Mouse (Mus musculus) liver, postnatal 0 days (tissue): ENCODE measurements around the gene B3galnt1. TPM values are rescaled to one million over a fixed set of nuclear protein-coding genes. Genes with fewer than 3 reads are reported as not detected.

Experiments
- ATAC-seq: fragments of 200-750 bp; cut with Nextera tagmentation; 2 replicates; pipeline ENCODE4 v1.8.0; 2017; ENCODE audit warnings: mild to moderate bottlenecking, moderate library complexity
- DNase-seq: peaks from one replicate; pipeline ENCODE4 v3.0.0-alpha.2; 2016
- H3K27ac ChIP-seq: fragments of 300-500 bp; sonication (generic); 2 replicates; pipeline ENCODE4 v1.5.1; 2014; ENCODE audit warnings: antibody characterized with exemption, moderate library complexity, mild to moderate bottlenecking, low read depth
- H3K27me3 ChIP-seq: fragments of 300-500 bp; sonication (generic); 2 replicates; pipeline ENCODE4 v1.6.1; 2014; ENCODE audit warnings: low read length, control low read depth, mixed read lengths; ENCODE audit not compliant: insufficient read depth
- H3K36me3 ChIP-seq: fragments of 300-500 bp; sonication (generic); replicated peaks from 2 replicates; pipeline ENCODE4 v1.6.1; 2014; ENCODE audit warnings: mild to moderate bottlenecking, control low read depth, low read length, moderate library complexity, mixed read lengths; ENCODE audit not compliant: insufficient read depth
- H3K4me1 ChIP-seq: fragments of 300-500 bp; sonication (generic); 2 replicates; pipeline ENCODE4 v1.6.1; 2014; ENCODE audit warnings: antibody characterized with exemption, mild to moderate bottlenecking, control low read depth; ENCODE audit not compliant: insufficient read depth
- H3K4me2 ChIP-seq: fragments of 300-500 bp; sonication (generic); 2 replicates; pipeline ENCODE4 v1.6.1; 2014; ENCODE audit warnings: low read depth, mild to moderate bottlenecking, low read length, moderate library complexity, mixed read lengths
- H3K4me3 ChIP-seq: fragments of 300-500 bp; sonication (generic); 2 replicates; pipeline ENCODE4 v1.5.1; 2014; ENCODE audit warnings: low read depth, low read length
- H3K9ac ChIP-seq: fragments of 300-500 bp; sonication (generic); replicated peaks from 2 replicates; pipeline ENCODE4 v1.6.1; 2014; ENCODE audit warnings: mild to moderate bottlenecking, moderate library complexity
- H3K9me3 ChIP-seq: fragments of 300-500 bp; sonication (generic); 2 replicates; pipeline ENCODE4 v1.6.1; 2016; ENCODE audit warnings: mild to moderate bottlenecking, control low read depth, low read length, mixed read lengths
- CTCF ChIP-seq: sonication (generic); IDR thresholded peaks from 2 replicates; pipeline ENCODE4 v1.5.1; 2016; ENCODE audit warnings: antibody characterized with exemption, low read depth
- EP300 ChIP-seq: IDR thresholded peaks from 2 replicates; pipeline ENCODE4 v1.6.1; 2016; ENCODE audit warnings: antibody characterized with exemption, low read depth, mild to moderate bottlenecking
- WGBS: fragments of 180-500 bp; shearing (Covaris S2); extraction: QIAGEN DNeasy Blood & Tissue Kit; methylation state at CpG from one replicate; pipeline ENCODE4 v1.1.7; 2014; ENCODE audit not compliant: insufficient replicate concordance; 5-methylcytosine and 5-hydroxymethylcytosine counted together
- polyA plus RNA-seq: library from polyadenylated mRNA; unstranded; fragments of >200 nt; fragmentation: Nextera tagmentation; extraction: Ambion mirVana; gene quantifications from 2 replicates; pipeline ENCODE4 v1.2.1, GENCODE M21; 2015

B3galnt1 gene
- 1.9 and 2.0 TPM in 2 replicates for polyA plus RNA-seq

DNA sequence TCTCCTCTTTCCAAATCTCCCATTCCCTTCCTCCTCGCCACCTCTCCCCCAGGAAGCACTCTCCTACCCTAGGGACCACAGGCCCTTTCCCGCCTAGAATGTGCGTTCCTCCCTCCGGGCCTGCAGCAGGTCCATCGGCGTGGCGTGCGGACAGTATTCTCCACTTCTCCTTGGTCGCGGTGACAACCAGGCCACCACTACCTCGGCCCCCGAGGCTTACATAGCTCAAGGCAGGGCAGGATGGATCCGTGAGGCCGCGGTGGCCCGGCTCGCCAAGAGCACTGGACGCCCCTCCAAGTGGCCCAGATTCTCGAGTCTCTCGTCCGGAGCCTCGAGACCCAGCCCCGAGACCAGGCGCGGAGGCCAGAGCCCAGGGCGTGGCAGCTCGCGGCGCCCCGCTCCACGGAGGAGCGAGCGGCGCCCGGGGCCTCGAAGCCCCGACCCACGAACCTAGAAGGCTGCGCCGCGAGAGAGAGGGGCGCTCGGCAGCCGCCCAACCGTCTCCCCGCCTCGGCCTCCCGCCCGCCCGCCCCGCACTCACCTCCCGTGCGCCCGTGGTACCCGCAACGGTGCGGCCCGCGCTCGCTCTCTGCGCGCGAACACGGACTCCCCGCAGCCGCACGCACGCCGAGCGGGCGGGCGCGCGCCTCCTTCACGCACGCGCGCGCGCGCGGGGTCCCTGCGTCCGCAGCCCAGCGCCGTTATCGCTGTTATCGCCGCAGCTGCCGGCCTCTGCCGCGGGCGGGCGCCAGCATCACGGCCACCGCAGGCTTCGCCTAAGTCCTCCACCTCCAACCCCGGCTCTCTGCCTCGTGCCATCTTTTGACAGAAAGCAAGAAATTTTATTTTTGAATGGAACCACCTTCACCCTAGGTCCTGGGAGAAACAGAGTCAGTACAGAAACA lies at the start of gene B3galnt1:
Gene B3galnt1 (minus strand): TSS at position 700 of the 905 bp plus-strand sequence.
- no peak within 1 kb of the TSS for H3K27ac ChIP-seq
- ATAC-seq (peak; percentile 71), DNase-seq (peak; percentile 47)
- H3K4me3 ChIP-seq = peak within 1 kb of the TSS; percentile 60
- peak within 1 kb of the TSS; percentile 94 for H3K4me2 ChIP-seq
- H3K9me3 ChIP-seq = no peaks in the 10 kb centered on the region
- TF ChIP-seq EP300 = no peak
- peak; percentile 49 for TF ChIP-seq CTCF
- H3K36me3 ChIP-seq = no peaks in the 10 kb centered on the region
- peak within 1 kb of the TSS; percentile 44 for H3K9ac ChIP-seq
- peaks cover 5% of the 10 kb centered on the region for H3K4me1 ChIP-seq
- H3K27me3 ChIP-seq = peaks cover 14% of the 10 kb centered on the region
- WGBS = 1% methylated on average over 88 of the region's 99 CpGs

DNA sequence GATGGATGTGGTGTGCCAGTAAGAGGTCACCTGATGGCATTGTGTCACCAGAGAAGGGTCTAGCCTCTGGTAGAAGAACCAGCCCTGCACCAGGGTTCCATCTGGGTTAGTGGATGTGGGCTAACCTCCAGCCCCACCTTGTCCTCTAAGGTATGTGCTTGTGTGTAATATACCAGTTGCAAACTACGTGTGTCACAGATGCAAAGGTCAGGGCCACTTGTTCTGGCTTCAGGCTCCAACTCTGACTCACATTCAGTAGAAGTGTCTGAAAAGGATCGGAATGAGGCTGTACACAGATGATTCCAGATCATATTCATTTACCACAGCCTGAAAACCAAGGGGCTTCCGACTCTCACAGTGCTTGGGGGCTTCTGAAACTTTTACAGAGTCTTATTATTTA lies 35.8 kb upstream of the B3galnt1 start:
- 66% methylated on average over 3 of the region's 3 CpGs for WGBS
- Histone ChIP-seq H3K4me2 (no peak overlapping the region), H3K36me3 (no peaks in the 10 kb centered on the region), H3K27me3 (no peaks in the 10 kb centered on the region), H3K4me1 (no peaks in the 10 kb centered on the region), H3K27ac (no peak overlapping the region), H3K9me3 (no peaks in the 10 kb centered on the region), H3K9ac (no peak overlapping the region), H3K4me3 (no peak overlapping the region)
- TF ChIP-seq CTCF (no peak), EP300 (no peak)
- ATAC-seq (no peak), DNase-seq (no peak)

GRCm38 (mm10) chr3:69633706-69634420 lies 35.1 kb upstream of the B3galnt1 start:
- Histone ChIP-seq H3K27me3 (no peaks in the 10 kb centered on the region), H3K36me3 (no peaks in the 10 kb centered on the region), H3K27ac (no peak overlapping the region), H3K4me3 (no peak overlapping the region), H3K4me1 (no peaks in the 10 kb centered on the region), H3K4me2 (no peak overlapping the region), H3K9ac (no peak overlapping the region), H3K9me3 (no peaks in the 10 kb centered on the region)
- ATAC-seq (no peak), DNase-seq (no peak)
- 62% methylated on average over 12 of the region's 12 CpGs for WGBS
- TF ChIP-seq CTCF (no peak), EP300 (no peak)

DNA sequence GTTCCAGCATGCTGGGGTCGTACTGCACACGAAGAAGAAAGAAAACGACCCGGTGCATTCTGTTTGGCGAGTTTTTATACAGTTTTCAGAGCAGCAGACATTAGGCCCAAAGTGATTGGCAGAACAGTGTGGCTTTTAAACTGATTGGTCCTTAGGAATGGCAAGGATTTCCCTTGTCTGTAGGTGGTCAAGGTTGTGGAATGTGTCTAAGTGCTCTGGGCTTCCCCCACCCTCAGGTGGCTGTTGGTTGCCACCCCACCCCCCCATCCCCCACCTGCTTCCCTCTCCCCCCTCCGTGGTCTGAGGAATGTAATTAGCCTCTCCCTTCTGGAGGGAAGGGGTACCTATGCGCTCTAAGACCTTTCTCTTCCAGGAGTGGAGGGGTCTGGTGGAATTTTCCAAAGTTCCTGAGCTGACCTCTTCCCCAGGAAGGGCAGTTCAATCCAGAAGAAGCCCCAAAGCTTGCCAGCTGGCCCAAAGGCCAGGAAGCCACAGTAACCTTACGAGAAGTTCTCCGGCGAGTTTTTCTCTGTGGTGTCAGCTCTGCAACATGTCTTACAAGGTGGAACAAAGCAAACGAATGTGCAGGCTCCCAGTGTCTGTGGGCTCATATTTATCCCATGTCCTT lies 28.3 kb upstream of the B3galnt1 start:
- Histone ChIP-seq H3K4me1 (no peaks in the 10 kb centered on the region), H3K9ac (no peak overlapping the region), H3K9me3 (no peaks in the 10 kb centered on the region), H3K36me3 (no peaks in the 10 kb centered on the region), H3K4me2 (no peak overlapping the region), H3K27me3 (no peaks in the 10 kb centered on the region), H3K4me3 (no peak overlapping the region), H3K27ac (no peak overlapping the region)
- 80% methylated on average over 11 of the region's 11 CpGs for WGBS
- DNase-seq (no peak), ATAC-seq (no peak)
- TF ChIP-seq CTCF (no peak), EP300 (no peak)

GRCm38 (mm10) chr3:69626213-69626962 lies 27.6 kb upstream of the B3galnt1 start:
- no peaks in the 10 kb centered on the region for H3K9me3 ChIP-seq
- no peak overlapping the region for H3K4me3 ChIP-seq
- DNase-seq (no peak), ATAC-seq (no peak)
- H3K9ac ChIP-seq = no peak overlapping the region
- H3K4me2 ChIP-seq = no peak overlapping the region
- TF ChIP-seq EP300 = no peak
- TF ChIP-seq CTCF = no peak
- H3K27me3 ChIP-seq = no peaks in the 10 kb centered on the region
- no peak overlapping the region for H3K27ac ChIP-seq
- 71% methylated on average over 11 of the region's 11 CpGs for WGBS
- no peaks in the 10 kb centered on the region for H3K36me3 ChIP-seq
- no peaks in the 10 kb centered on the region for H3K4me1 ChIP-seq
